Mouse (Mus musculus) kidney, postnatal 14 days (tissue): ENCODE measurements at regions not wholly inside any gene's neighbourhood (a gene's known extent, or its start where the extent isn't known, plus 50 kb on each side); places are given as distances from the start of the nearest gene placed in this dataset.

Experiments used
- DNase-seq: peaks from one replicate; pipeline ENCODE4 v3.0.0; 2022; ENCODE audit warnings: mixed read lengths

DNA sequence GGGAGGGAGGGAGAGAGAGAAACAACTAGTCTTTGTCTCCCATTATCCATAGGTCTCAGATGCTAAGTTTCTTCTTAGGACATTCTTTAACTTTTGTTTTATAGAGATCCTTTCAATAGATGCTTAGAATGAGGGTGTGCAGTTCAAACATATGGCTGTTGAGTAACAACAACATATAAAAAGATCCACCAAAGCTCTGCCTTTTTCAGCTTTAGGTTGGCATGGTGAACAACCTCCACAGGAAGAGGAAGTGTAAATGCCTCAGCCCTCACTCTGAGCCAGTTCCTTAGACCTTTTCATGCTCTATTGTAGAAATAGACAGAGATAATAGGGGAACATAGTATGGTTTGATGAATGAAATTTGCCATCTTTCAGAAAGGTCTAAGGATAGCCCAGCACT, 326.0 kb downstream of the Fam84a start:
- no peak for DNase-seq

GRCm38 (mm10) chr12:13815500-13815899, 336.4 kb downstream of the Fam84a start:
- no peak for DNase-seq

- DNase-seq, result no peak
Observed at GRCm38 (mm10) chr12:13810155-13810515, 341.7 kb downstream of the Fam84a start.

GRCm38 (mm10) chr12:13809291-13810154, 342.3 kb downstream of the Fam84a start:
- peak; percentile 8 for DNase-seq

- DNase-seq, result no peak
Observed at GRCm38 (mm10) chr12:13779752-13780151, 372.1 kb downstream of the Fam84a start.

DNA sequence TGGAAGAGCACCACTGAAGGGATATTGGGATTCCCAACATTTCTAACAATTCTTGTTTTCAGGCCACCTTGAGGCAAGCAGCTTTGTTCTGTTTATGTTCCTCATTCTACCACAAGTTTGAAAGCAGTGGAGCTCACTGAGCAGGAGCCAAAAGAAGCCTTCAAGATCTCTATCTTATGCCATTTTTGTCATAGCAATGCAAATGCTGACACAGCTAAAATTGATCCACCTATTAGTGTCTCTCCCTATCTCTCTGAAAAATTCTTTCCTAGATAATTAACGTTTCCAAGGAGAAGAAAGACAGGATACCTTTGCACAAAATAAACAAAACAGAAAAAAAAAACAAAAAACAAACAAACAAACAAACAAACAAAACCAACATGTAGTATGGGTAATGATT, 375.2 kb downstream of the Fam84a start:
- no peak for DNase-seq

DNA sequence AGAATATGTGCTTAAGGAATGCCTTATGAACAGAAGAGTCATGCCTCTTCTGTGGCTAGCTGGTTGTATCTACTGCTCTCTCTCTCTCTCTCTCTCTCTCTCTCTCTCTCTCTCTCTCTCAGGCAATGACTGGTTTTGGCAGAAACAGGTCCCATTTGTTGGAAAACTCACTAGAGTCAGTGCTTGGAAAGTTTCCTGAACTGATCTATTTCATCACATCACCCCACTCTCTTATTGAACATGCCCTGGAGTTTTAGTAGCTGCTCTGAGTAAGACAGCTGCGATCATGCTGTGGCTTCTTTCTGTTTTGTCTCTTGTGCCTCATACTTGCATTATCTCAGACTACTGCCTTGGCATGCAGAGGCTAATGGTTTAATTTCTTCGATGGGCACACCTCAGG, 382.2 kb downstream of the Fam84a start:
- DNase-seq, result no peak

GRCm38 (mm10) chr12:13769156-13769555, 382.7 kb downstream of the Fam84a start:
- DNase-seq, result no peak

DNA sequence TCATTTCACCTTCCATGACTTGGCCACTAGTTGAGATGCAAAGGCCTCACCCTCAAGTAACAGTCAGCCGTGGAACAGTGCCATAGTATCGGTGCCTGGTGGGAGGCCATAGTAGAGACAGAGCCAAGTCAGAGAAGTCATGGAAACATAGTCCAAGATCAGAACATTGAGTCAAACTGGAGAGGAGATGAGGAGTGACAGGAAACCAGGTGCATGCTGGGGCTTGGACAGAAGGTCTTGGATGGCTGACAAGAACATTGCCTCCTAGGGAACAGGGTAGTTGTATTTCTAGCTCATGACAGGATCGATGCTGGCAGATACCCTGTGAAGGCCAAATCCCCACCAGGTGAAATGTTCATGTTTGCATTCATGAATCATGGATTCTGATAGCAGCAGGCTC, 385.4 kb downstream of the Fam84a start:
- no peak for DNase-seq

GRCm38 (mm10) chr12:13753878-13754277, 398.0 kb downstream of the Fam84a start:
- no peak for DNase-seq

GRCm38 (mm10) chr12:13744323-13744931, 407.4 kb downstream of the Fam84a start:
- no peak for DNase-seq

GRCm38 (mm10) chr12:13729901-13730637, 421.8 kb downstream of the Fam84a start:
- DNase-seq, result no peak

- no peak for DNase-seq
Observed at GRCm38 (mm10) chr12:13728986-13729385, 422.9 kb downstream of the Fam84a start.

- no peak for DNase-seq
Observed at GRCm38 (mm10) chr12:13724511-13724910, 427.3 kb downstream of the Fam84a start.

GRCm38 (mm10) chr12:13709806-13710205, 440.9 kb downstream of the Nbas start:
- DNase-seq, result no peak

- no peak for DNase-seq
Observed at GRCm38 (mm10) chr12:13707747-13708146, 438.8 kb downstream of the Nbas start.

- no peak for DNase-seq
Observed at GRCm38 (mm10) chr12:13706510-13706909, 437.6 kb downstream of the Nbas start.

GRCm38 (mm10) chr12:13703604-13704003, 434.7 kb downstream of the Nbas start:
- DNase-seq, result no peak

DNA sequence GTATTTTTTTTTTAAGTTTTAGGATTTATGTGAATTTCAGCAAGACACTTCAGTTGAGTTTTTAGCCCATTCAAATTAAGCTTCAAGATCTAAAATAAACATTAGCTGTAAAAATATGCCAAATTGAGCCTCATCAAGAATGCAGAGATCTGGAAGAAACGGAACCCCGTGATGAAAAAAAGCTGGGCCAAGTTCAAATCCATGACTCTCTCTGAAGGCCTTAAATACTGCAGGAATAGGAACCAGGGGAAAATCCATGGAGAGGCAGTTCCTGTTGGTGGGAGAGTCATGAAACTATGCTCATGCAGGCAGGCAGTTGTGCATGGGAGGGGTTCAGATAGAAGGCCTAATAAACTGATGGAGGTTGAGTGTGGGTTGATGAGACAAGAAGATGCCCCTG, 430.9 kb downstream of the Nbas start:
- no peak for DNase-seq

DNA sequence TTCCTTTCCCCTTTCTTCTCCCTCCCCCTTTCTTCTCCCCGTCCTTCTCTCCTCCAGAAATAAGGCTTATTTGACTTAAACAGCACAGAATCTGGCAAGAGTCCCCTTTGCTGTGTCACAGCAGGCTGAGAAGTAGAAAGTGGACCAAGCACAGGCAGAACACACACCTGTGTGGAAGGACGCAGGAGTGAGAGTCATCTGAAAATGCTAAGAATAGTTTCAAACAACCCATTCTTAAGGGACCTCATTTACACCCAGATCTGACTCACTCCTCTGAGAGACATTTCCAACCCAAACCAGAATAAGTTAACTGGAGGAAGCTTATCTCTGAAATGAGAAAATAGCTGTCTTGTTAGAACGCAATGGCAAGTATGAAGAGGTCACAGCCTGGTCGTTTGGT, 429.9 kb downstream of the Nbas start:
- no peak for DNase-seq

DNA sequence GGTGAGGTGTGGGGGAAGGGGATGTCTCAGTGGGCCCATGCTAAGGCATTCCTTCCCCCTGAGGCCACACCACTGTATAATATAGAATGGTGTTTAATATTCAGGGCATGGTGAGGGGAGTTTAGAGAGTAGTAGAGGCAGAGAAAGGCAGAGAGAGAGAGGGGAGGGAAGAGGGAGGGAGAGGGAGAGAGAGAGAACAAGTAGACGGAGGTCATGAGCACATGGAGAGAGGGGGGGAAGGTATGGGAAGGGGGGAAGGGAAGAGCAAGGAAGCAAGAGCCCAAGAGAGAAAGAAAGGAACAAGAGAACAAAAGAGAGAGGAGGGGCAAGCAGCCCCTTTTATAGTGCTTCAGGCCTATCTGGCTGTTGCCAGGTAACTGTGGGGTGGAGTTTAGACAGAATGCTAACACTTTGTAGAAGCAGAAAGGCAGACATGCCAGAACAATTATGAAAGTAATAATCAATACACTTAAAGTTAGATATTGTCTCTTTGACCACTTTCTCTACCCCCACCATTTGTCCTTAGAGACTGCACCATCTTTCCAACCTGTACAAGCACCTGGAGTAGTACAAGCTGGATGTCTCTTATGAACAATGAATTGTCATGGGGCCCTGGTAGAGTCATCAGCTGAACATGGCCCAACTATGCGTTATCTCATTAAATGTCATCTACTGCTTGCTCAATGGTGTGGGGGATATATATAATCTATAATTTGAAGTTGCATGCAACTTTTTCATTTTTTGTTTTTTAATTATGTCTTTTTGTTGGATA, 422.6 kb downstream of the Nbas start:
- DNase-seq, result no peak

GRCm38 (mm10) chr12:13677266-13677665, 408.3 kb downstream of the Nbas start:
- DNase-seq, result no peak

DNA sequence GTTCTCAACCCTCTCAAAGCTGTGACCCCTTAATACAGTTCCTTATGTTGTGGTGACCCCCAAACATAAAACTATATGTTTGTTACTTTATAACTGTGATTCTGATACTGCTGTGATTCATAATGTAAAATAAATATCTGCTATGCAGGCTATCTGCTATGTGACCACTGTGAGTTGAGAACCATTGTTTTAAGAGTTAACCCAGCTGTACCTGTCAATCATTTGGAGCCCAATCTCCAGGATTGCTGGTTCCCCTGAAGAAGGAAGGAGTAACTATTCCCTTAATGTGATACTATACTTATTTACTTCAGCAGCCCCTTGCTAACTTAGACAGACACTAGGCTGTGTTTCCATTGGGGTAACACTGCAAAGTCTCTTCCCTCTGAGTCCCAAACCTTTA, 400.5 kb downstream of the Nbas start:
- DNase-seq, result no peak
